Mouse (Mus musculus) B cell, adult 2 months (primary cell): Measurements from ENCODE around the gene Rph3al.

Experiments used
- DNase-seq, 2 experiments: peaks; one replicate each; pipeline ENCODE4 v3.0.0; 2022

Gene Rph3al

GRCm38 (mm10) chr11:75904982-75905381, 33.2 kb downstream of the Rph3al start:
- no peak for DNase-seq

DNA sequence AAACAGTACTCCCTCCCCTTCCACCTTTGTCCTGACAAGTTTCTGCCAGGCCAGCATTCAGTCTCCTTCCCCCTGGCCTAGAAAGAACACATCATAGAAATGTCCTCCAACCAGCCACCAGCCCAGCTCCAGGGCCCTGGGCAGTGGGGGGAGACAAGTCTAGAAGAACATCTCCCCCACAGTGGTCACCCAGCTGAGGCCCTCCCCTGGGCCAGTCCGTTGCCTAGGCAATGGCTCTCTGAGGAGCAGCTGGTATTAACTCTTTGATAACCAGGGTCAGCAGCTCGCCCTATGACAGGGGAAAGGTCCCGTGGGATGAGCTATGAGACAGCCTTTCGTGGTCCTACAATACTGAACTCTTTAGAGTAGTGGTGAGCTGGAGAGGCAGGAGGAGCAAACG, 33.7 kb downstream of the Rph3al start:
- DNase-seq, result no peak

DNA sequence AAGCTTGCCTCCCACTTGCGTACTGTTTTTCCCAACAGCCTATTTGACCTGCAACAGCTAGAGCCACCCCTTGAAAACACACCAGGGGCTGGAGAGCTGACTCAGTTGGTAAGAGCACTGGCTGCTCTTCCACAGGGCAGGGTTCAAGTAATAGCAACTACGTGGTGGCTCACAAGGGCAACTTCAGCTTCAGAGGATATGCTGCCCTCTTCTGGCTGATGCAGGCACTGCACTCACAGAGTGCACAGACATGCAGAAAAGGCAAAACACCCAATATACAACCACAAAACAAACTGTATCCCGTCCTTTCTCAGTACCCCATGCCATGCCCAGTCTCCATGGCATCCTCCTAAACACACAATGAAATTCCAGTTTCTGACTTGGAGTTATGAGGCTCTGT, 34.7 kb downstream of the Rph3al start:
- peak; percentile 67 for DNase-seq

DNA sequence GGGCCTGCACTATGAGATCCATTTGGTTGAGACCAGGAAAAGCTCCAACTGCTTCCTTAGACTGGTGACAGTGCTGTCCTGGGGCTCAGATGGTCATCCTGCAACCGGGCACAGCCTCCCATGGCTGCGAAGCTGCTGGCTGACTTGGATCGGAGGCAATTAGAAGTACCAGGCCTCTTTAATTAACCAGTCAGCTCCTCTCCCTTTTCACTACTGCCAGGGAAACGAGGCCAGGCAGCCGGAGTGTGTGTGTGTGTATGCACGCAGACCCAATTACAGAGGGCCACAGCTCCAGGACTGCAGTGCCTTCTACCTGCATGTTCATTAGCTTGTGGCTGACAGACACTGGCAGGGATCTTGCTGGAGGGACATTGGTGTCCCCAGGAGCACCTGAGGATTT, 36.9 kb downstream of the Rph3al start:
- DNase-seq, result no peak

- no peak for DNase-seq
These were observed 38.6 kb downstream of the Rph3al start for GRCm38 (mm10) chr11:75899676-75900075.

- DNase-seq, result no peak
These were observed 39.7 kb downstream of the Rph3al start for GRCm38 (mm10) chr11:75898532-75898931.

- no peak for DNase-seq
These were observed 43.3 kb downstream of the Rph3al start for GRCm38 (mm10) chr11:75894791-75895420.

GRCm38 (mm10) chr11:75893956-75894355, 44.3 kb downstream of the Rph3al start:
- DNase-seq, result no peak

- DNase-seq, result no peak
These were observed 50.9 kb downstream of the Rph3al start for GRCm38 (mm10) chr11:75887349-75887748.

DNA sequence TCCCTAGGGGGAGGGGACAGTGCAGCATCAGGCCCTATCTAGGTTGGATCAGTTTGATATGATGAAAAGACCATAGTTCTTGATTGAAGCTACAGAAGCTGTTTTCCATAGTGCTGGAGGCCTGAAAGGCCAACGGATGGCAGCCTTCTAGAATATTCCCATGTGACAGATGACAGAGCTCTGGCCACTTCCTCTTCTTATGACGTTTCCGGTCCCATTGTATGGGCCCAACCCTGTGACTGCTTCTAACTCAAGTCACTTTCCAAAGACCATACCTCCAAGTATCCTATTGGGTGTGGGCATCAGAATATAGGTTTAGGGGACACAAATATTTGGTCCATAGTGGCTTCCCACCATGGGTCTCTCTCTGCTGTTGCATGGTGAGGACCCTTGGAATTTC, 57.0 kb downstream of the Rph3al start:
- peak in 1 of 2 experiments; percentile 11 for DNase-seq

DNA sequence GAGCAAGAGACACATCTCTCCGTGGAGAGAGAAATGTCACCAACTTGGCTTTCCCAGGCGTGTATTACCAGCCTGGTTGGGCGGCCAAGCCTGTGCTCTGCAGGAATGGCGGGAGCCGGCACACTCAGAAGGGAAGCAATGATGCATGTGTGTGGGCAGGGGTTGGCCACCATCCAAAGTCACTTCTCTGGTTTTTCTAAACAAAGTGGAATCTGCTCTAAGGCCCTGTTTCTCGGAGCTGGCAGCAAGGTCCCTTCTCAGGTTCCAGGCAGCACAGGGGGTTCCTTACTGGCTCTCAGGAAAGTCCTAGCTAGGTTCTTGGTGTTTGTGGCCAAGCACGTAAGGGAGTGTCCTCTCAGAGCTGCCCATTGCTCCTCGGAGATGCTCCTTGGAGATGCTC, 58.2 kb downstream of the Rph3al start:
- DNase-seq, result no peak

GRCm38 (mm10) chr11:75878460-75878859, 59.8 kb downstream of the Rph3al start:
- DNase-seq, result peak; percentile 18

DNA sequence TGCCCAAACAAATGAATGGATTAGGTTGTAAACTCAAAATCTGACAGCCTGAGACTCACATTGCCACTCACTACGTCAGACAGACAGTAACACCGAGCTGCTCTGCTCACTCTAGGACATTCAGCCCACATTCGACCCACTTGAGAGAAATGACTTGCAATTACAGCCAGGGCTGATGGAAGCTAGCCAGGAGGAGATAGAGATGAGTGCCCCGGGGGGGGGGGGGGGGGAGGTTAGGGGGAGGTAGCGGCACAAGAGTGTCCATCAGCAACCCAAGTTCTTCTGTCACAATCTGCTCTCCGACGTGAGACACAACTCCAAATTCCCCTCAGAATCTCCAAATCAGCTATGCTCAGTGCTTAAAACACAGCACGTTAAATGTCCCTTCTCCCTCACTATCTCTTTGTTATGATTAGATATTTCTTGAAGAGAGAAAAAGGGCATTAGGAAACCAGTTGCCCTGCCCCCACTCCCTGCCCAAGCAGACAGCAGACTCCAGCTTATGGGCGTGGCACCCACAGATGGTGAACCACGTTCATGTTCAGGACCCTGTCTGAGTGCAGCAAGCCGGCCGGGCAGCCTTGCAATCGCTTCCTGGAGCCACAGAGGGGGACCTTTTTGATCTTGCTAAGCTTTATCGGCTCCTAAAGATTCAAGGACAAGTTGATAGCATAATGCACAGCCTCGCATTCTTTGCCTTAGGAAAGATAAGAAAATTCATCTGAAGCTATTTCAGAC, 62.0 kb downstream of the Rph3al start:
- peak; percentile 11 to 20 for DNase-seq

DNA sequence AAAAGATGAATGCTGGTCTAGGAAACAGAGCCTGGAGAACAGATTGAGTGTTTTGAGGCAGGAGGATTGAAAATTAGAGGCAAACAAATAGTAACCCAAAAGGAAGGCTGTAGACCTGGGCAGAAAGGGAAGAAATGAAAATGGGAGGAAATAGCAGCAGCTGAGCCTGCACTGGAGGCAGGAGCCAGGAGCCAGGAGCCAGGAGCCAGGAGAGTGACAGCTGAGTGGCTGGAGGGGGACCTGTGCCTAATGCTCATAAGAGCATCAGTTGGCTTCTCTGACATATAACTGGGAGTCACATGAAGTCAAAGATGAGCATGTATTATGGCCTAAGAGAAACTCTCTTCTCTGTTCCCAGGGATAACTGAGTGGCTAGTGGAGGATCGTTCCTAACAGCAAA, 66.5 kb downstream of the Rph3al start:
- DNase-seq, result no peak

DNA sequence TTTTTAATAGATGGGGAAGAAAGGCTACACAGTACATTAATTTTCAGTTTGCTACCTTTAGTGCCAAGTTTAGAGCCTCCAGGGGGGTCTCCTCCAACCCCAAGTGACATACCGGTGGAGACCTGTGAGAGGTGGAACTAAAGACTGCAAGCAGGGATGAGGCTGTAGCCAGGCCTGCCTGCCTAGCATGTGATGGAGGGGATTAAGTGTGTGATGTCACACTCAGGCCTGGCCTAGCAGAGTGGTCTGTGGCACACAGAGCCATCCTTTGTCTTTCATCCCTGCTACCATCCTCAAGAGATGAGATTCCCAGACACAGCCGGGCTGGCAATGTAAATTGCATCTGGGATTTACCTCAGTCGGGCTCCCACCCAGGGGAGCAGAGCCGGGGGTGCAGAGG, 67.3 kb downstream of the Rph3al start:
- no peak for DNase-seq

DNA sequence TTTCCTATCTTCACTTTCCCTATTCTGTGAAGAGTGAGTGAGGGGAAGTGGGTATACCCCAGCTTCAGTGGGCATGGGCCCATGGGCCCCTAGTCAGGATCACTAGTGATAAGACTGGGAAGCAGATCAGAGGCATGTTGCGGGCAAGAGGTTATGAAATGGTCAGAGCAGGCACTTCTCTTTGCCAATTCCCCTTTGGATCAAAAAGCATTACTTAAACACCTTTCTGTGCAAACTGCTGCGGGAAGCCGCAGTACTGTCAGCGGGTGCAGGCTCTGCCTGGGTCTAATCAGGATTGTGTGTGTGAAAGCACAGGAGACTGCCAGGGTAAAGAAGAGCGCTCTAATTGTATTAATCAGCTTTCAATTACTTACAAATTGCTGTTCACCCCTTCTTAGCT, 67.8 kb downstream of the Rph3al start:
- DNase-seq, result no peak

GRCm38 (mm10) chr11:75869898-75870297, 68.3 kb downstream of the Rph3al start:
- no peak for DNase-seq

DNA sequence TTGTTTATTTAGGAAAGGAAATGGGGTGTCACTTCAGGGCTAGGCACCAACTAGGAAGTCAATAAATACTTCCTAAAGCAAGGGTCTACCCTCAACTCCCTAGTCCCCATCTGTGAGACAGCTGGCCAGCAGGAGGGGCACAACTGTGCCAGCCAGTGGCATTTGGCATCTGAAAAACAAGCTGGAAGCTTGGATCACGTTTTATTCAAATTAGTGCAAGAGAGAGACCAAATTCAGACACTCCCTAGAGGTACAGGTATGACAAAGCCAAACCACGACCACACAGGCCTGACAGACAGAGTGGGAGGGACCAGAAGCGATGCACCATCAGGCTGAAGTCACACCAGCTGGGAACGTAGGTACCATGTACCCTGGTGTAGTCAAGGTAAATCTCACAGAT, 71.4 kb downstream of the Rph3al start:
- DNase-seq, result no peak

GRCm38 (mm10) chr11:75865859-75866258, 72.4 kb downstream of the Rph3al start:
- DNase-seq, result no peak

- no peak for DNase-seq
These were observed 73.0 kb downstream of the Rph3al start for GRCm38 (mm10) chr11:75865253-75865619.

- no peak for DNase-seq
These were observed 73.5 kb downstream of the Rph3al start for GRCm38 (mm10) chr11:75864529-75865252.

- DNase-seq, result no peak
These were observed 75.8 kb downstream of the Rph3al start for GRCm38 (mm10) chr11:75862466-75862865.

DNA sequence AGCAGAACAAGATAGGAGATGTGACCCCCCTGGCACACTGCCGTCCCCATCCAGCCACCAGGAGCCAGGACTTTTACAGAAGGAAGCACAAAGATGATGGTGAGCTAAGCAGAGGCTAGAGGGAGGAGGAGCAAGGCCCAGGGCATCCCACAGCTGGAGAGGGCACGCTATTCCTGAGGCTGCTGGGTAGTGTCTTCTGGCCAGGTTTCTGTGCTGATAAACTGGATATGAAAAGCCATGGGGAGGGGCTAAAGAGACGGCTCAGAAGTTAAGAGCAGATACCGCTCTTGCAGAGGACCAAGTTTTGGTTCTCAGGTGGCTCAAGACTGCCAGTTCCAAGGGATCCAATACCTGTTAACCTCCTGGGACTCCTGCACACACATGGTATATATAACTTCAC, 76.6 kb downstream of the Rph3al start:
- no peak for DNase-seq

GRCm38 (mm10) chr11:75861213-75861612, 77.0 kb downstream of the Rph3al start:
- no peak for DNase-seq
